Mouse (Mus musculus) CD8-positive naive resting alpha-beta T cell, adult 57 days (primary cell): Measurements from ENCODE around the gene Mup16. TPM values are rescaled to one million over a fixed set of nuclear protein-coding genes. Genes with fewer than 3 reads are reported as not detected.

ENCODE experiments used
- total RNA-seq: library from RNA; stranded (reverse); gene quantifications from one replicate; pipeline ENCODE4 v1.2.4, GENCODE M21; 2023

The Mup16 gene
- total RNA-seq, result not detected

DNA sequence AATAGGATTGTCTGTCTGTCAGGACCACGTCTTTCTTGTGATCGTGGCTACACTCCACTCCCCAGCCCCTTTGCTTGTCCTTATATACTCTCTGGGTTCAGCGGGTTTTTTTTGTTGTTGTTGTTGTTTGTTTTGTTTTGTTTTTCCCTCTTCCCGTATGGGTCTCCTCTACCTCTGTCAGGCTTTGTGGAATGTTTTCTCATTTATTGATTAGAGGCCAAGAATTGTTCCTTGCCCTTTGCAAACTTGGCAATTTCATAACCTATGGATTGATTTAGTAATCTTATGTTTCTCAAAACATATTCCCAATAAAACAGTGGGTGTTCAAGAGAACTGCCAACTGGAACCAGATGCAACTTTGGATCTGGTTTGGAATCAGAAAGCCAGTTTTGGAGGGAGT lies at the start of gene Mup16:
Gene Mup16 (minus strand): TSS at position 101 of the 400 bp plus-strand sequence.

Other genes with a start within 250 kb of the Mup16 start
- gene Mup14, start 215.5 kb downstream of the Mup16 start, total RNA-seq, result not detected
- not detected for gene Mup15, start 79.8 kb downstream of the Mup16 start, total RNA-seq
- not detected for gene Mup17, start 76.3 kb upstream of the Mup16 start, total RNA-seq
- gene Mup18, start 154.6 kb upstream of the Mup16 start, total RNA-seq, result 0.58 TPM